Comparison of ENCODE assay signal across 9 mouse cellular contexts in the genomic region with DNA sequence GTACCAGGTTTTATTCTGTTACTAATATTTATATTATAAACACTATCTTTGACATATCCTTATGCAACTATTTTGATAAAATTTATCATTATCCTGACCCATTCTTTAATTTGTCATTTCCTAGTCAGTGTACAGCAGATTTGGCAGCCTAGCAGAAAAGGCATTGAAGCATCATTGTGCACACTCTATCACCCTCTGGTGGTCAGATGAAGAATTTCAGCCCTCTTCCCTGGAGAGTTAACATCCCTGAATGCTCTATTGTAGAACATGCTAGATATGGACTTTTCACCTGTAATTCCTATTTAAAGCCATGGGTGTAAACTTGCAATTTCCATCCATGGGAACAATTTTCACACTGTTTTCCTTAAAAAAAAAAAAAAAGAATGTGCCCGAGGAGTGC.
DNase-seq lines count a peak whose midpoint lies in the region; ATAC-seq lines count a peak whose summit lies in the region.
"Had no signal": no experiment of that assay in that cellular context is flagged by ENCODE, and none has a peak within 500 bp of the region (broad histone marks: within the 10 kb centered on the region; RNA-seq: fewer than 3 reads in every experiment).

No protein-coding gene starts in this region.

- no peaks in the 10 kb centered on the region for H3K9me3 ChIP-seq in forebrain, embryonic 11.5 days (ENCODE audit: control insufficient read depth, low read length)
- no peaks in the 10 kb centered on the region for H3K9me3 ChIP-seq in forebrain, embryonic 10.5 days
- H3K9me3 ChIP-seq in forebrain, embryonic 13.5 days (replicated peaks): no peaks in the 10 kb centered on the region
- H3K9me3 ChIP-seq: heart, embryonic 15.5 days had no signal

- no peaks in the 10 kb centered on the region for H3K27me3 ChIP-seq in forebrain, embryonic 11.5 days (ENCODE audit: control insufficient read depth, insufficient read depth, low read length)
- H3K27me3 ChIP-seq in forebrain, embryonic 10.5 days (ENCODE audit: poor library complexity, severe bottlenecking): no peaks in the 10 kb centered on the region
- no peaks in the 10 kb centered on the region for H3K27me3 ChIP-seq in forebrain, embryonic 13.5 days
- H3K27me3 ChIP-seq: heart, embryonic 15.5 days had no signal

- ATAC-seq in forebrain, embryonic 11.5 days (replicated peaks; ENCODE audit: low FRiP score): no peak
- peak; percentile 54 for ATAC-seq in forebrain, embryonic 13.5 days
- 0 out of 2 replicates have a peak, but pooled peaks have one; percentile 62 for ATAC-seq in megakaryocyte, adult 5-6 weeks (ENCODE audit: poor library complexity, severe bottlenecking)

- WGBS in forebrain, embryonic 11.5 days: 79% methylated on average over 1 of the region's 1 CpGs
- 81% methylated on average over 1 of the region's 1 CpGs for WGBS in forebrain, embryonic 10.5 days
- 89% methylated on average over 1 of the region's 1 CpGs for WGBS in forebrain, embryonic 13.5 days

- no peaks in the 10 kb centered on the region for H3K4me1 ChIP-seq in forebrain, embryonic 11.5 days (replicated peaks; ENCODE audit: control insufficient read depth, insufficient read depth, low read length)
- no peaks in the 10 kb centered on the region for H3K4me1 ChIP-seq in forebrain, embryonic 10.5 days
- H3K4me1 ChIP-seq in forebrain, embryonic 13.5 days: no peaks in the 10 kb centered on the region
- H3K4me1 ChIP-seq: heart, embryonic 15.5 days had no signal

- no peaks in the 10 kb centered on the region for H3K36me3 ChIP-seq in forebrain, embryonic 11.5 days (ENCODE audit: control insufficient read depth, insufficient read depth, low read length)
- H3K36me3 ChIP-seq in forebrain, embryonic 10.5 days (replicated peaks): no peaks in the 10 kb centered on the region
- no peaks in the 10 kb centered on the region for H3K36me3 ChIP-seq in forebrain, embryonic 13.5 days (ENCODE audit: poor library complexity, severe bottlenecking)
- H3K36me3 ChIP-seq: heart, embryonic 15.5 days had no signal

- no peak overlapping the region for H3K4me2 ChIP-seq in forebrain, embryonic 11.5 days (ENCODE audit: low read depth, low read length, severe bottlenecking)
- H3K4me2 ChIP-seq in forebrain, embryonic 13.5 days: no peak overlapping the region
- H3K4me2 ChIP-seq: heart, embryonic 15.5 days had no signal

- peak; percentile 56 for DNase-seq in forebrain, embryonic 11.5 days (ENCODE audit: low spot score)
- no peak for DNase-seq in forebrain, embryonic 10.5 days (ENCODE audit: extremely low spot score, low spot score)
- DNase-seq in urinary bladder, postnatal 25 days (ENCODE audit: low spot score): peak; percentile 31
- DNase-seq in urinary bladder, postnatal 10 days (ENCODE audit: low spot score): no peak
- DNase-seq in layer of hippocampus, adult 11-12 months (ENCODE audit: low spot score): peak; percentile 68
- DNase-seq in spleen, postnatal 4 days (ENCODE audit: low spot score in 2 of 2): no peak

- no peak overlapping the region for H3K27ac ChIP-seq in forebrain, embryonic 11.5 days (ENCODE audit: low read depth, low read length)
- H3K27ac ChIP-seq in forebrain, embryonic 10.5 days: no peak overlapping the region
- H3K27ac ChIP-seq in forebrain, embryonic 13.5 days: no peak overlapping the region
- H3K27ac ChIP-seq: heart, embryonic 15.5 days had no signal

- H3K9ac ChIP-seq in forebrain, embryonic 11.5 days (ENCODE audit: low read length): no peak overlapping the region
- H3K9ac ChIP-seq in forebrain, embryonic 13.5 days: no peak overlapping the region
- H3K9ac ChIP-seq: heart, embryonic 15.5 days had no signal

- no peak overlapping the region for H3K4me3 ChIP-seq in forebrain, embryonic 11.5 days (ENCODE audit: low read depth, low read length)
- no peak overlapping the region for H3K4me3 ChIP-seq in forebrain, embryonic 10.5 days
- H3K4me3 ChIP-seq in forebrain, embryonic 13.5 days: no peak overlapping the region
- H3K4me3 ChIP-seq: heart, embryonic 15.5 days had no signal

Comparison
In these comparisons a context has a peak if more than half of its experiments do, and no peak if none do; other contexts are left out.
1. DNase-seq: peak in forebrain, embryonic 11.5 days (single experiment), urinary bladder, postnatal 25 days (single experiment) and layer of hippocampus, adult 11-12 months (single experiment); none in forebrain, embryonic 10.5 days (single experiment), urinary bladder, postnatal 10 days (single experiment) and spleen, postnatal 4 days (0 of 2).